Comparison of ENCODE assay signal across 22 mouse cellular contexts in genomic region chr2:4293726-4294125, GRCm38 (mm10).
"Had no signal": no experiment of that assay in that cellular context is flagged by ENCODE, and none has a peak within 500 bp of the region (broad histone marks: within the 10 kb centered on the region; RNA-seq: fewer than 3 reads in every experiment).

No protein-coding gene starts in this region.

- H3K36me3 ChIP-seq: heart, embryonic 10.5 days; heart, embryonic 12.5 days; intestine, embryonic 15.5 days; liver, embryonic 13.5 days; liver, embryonic 15.5 days had no signal

- DNase-seq: gastrocnemius, adult 2 months; gastrocnemius, postnatal 10 days; gastrocnemius, postnatal 25 days; heart, adult 2 months; heart, postnatal 10 days; heart, postnatal 4 days; kidney, adult 18-20 months; kidney, adult 8-10 months; kidney, postnatal 10 days; kidney, postnatal 25 days; kidney, postnatal 4 days; liver; liver, embryonic 13.5 days had no signal

- H3K4me3 ChIP-seq: gastrocnemius, adult 2 months; heart, adult 2 months; heart, embryonic 10.5 days; heart, embryonic 12.5 days; intestine, embryonic 15.5 days; layer of hippocampus, adult 2 months; left cerebral cortex, adult 2 months; limb, embryonic 10.5 days; limb, embryonic 12.5 days; liver, embryonic 13.5 days; liver, embryonic 15.5 days had no signal

- H3K4me1 ChIP-seq: liver, embryonic 13.5 days; liver, embryonic 15.5 days had no signal

- H3K27me3 ChIP-seq: heart, embryonic 12.5 days; intestine, embryonic 15.5 days; limb, embryonic 12.5 days; liver, embryonic 13.5 days; liver, embryonic 15.5 days had no signal

- H3K9me3 ChIP-seq: heart, embryonic 10.5 days; heart, embryonic 12.5 days; intestine, embryonic 15.5 days; limb, embryonic 10.5 days; limb, embryonic 12.5 days; liver, embryonic 13.5 days; liver, embryonic 15.5 days had no signal

- H3K27ac ChIP-seq: gastrocnemius, adult 2 months; heart, adult 2 months; heart, embryonic 10.5 days; hindbrain, embryonic 14.5 days; intestine, embryonic 15.5 days; layer of hippocampus, adult 2 months; left cerebral cortex, adult 2 months; limb, embryonic 12.5 days; liver, embryonic 13.5 days; liver, embryonic 15.5 days had no signal
